Mouse (Mus musculus): ENCODE results near the gene Nppc. TPM values are rescaled to one million over a fixed set of nuclear protein-coding genes. Genes with fewer than 3 reads are reported as not detected.

The Nppc gene
- total and polyA plus RNA-seq, 3 experiments: not detected

DNA sequence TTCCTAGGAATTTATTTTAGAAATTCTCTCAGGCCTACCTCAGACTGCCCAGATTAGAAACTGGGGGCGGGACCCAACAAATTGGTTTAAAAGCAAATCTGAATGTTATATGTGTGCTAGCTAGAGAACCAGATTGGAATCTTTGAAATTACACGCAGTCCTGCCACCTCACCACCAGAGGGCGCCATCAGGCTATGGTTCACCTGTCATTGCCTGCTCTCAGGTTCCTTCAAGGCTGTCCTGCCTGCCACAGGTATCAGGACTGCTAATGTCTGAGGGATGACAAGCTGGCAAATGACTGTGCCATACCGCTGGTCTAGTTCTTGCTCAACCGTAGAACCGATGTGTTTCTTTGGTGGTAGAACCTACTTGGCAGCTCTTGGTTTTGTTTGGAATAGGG lies 20.1 kb downstream of the Nppc start (continued):
- TF ChIP-seq GABPA (IDR thresholded peaks at IDR 0.05; ENCODE audit: low read depth, low read length) (no peak), NELFE (IDR thresholded peaks at IDR 0.05; ENCODE audit: low read depth, low read length) (no peak), SMC3 (IDR thresholded peaks at IDR 0.05; ENCODE audit: low read depth, low read length) (peak; percentile 99), ZC3H11A (IDR thresholded peaks at IDR 0.05; ENCODE audit: low read depth, low read length) (peak; percentile 98), USF1 (IDR thresholded peaks at IDR 0.05; ENCODE audit: low read depth, low read length) (no peak), RAD21 (IDR thresholded peaks at IDR 0.05; ENCODE audit: low read depth, low read length) (peak; percentile 98), USF2 (IDR thresholded peaks at IDR 0.05; ENCODE audit: borderline replicate concordance in 1 of 2, insufficient read depth in 1 of 2, low read depth in 1 of 2, low read length in 2 of 2) (no peak), MYB (IDR thresholded peaks at IDR 0.05; ENCODE audit: low read depth, low read length) (no peak)

DNA sequence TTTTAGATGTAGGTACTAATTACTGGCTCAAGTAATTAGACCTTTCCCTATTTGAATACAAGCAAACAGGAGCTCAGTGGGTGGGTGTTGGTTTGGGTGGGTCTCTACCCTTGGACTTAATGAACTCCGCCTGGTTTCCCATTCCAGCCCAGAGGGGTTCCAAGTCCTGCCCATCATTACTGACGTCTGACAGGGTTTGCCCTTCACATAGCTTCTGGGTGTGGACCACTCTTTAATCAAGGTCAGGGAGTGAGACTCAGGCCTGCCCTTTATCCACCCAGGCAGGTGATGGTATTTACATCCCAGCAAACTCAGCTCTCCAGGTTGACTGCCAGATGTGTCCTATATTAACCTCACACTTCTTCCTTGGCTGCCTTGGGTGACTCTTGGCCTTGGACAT lies 22.9 kb downstream of the Nppc start:
- no peaks in the 10 kb centered on the region for H3K79me2 ChIP-seq (ENCODE audit: control insufficient read depth, insufficient read depth, low read length, poor library complexity)
- H3K4me3 ChIP-seq (ENCODE audit: control insufficient read depth in 1 of 2, insufficient read depth in 1 of 2, low read depth in 2 of 2, low read length in 2 of 2): no peak overlapping the region
- H3K9me3 ChIP-seq (replicated peaks; ENCODE audit: insufficient read depth, low read length): no peaks in the 10 kb centered on the region
- no peak overlapping the region for H3K27ac ChIP-seq (ENCODE audit: control insufficient read depth, low read depth, low read length)
- TF ChIP-seq JUND (IDR thresholded peaks at IDR 0.05; ENCODE audit: low read depth, low read length): no peak
- no peak for TF ChIP-seq MYC (IDR thresholded peaks at IDR 0.05; ENCODE audit: low read depth, low read length)
- TF ChIP-seq ETS1 (IDR thresholded peaks at IDR 0.05; ENCODE audit: low read depth, low read length): no peak
- no peak for TF ChIP-seq KAT2A (conservative IDR thresholded peaks at IDR 0.05; ENCODE audit: low read depth, low read length)
- no peak for TF ChIP-seq MAFK (IDR thresholded peaks at IDR 0.05; ENCODE audit: borderline replicate concordance, low read depth, low read length)
- no peak for TF ChIP-seq POLR2AphosphoS5 (IDR thresholded peaks at IDR 0.05; ENCODE audit: borderline replicate concordance, low read depth, low read length)
- no peak for TF ChIP-seq TAL1 (IDR thresholded peaks at IDR 0.05; ENCODE audit: low read length)
- TF ChIP-seq POLR2A (IDR thresholded peaks at IDR 0.05; ENCODE audit: control insufficient read depth in 1 of 2, insufficient read depth in 1 of 2, low read depth in 1 of 2, low read length in 2 of 2, poor library complexity in 1 of 2): no peak
- no peak for TF ChIP-seq CTCF (IDR thresholded peaks at IDR 0.05 in 2 of 3, conservative IDR thresholded peaks at IDR 0.05 in 1 of 3; ENCODE audit: control insufficient read depth in 1 of 3, insufficient read depth in 1 of 3, low read depth in 2 of 3, low read length in 3 of 3, poor library complexity in 1 of 3, severe bottlenecking in 1 of 3)
- no peak for TF ChIP-seq MEF2A (IDR thresholded peaks at IDR 0.05; ENCODE audit: extremely low read depth, insufficient replicate concordance, low read depth, low read length, poor library complexity, severe bottlenecking)
- no peak for TF ChIP-seq ZC3H11A (IDR thresholded peaks at IDR 0.05; ENCODE audit: low read depth, low read length)
- TF ChIP-seq TBP (IDR thresholded peaks at IDR 0.05; ENCODE audit: low read depth, low read length): no peak
- TF ChIP-seq NRF1 (IDR thresholded peaks at IDR 0.05; ENCODE audit: insufficient read depth, low read depth, low read length, poor library complexity, severe bottlenecking): no peak
- TF ChIP-seq ZNF384 (IDR thresholded peaks at IDR 0.05; ENCODE audit: low read depth, low read length): no peak
- no peak for TF ChIP-seq USF1 (IDR thresholded peaks at IDR 0.05; ENCODE audit: low read depth, low read length)
- no peak for TF ChIP-seq GATA1 (IDR thresholded peaks at IDR 0.05; ENCODE audit: low read depth, low read length)
- TF ChIP-seq MAZ (IDR thresholded peaks at IDR 0.05; ENCODE audit: low read depth, low read length): no peak
- no peak for TF ChIP-seq MYB (IDR thresholded peaks at IDR 0.05; ENCODE audit: low read depth, low read length)
- TF ChIP-seq HCFC1 (IDR thresholded peaks at IDR 0.05; ENCODE audit: low read depth, low read length): no peak
- H3K4me1 ChIP-seq (ENCODE audit: control insufficient read depth in 1 of 2, insufficient read depth in 2 of 2, low read length in 2 of 2): no peaks in the 10 kb centered on the region
- H3K36me3 ChIP-seq (ENCODE audit: control insufficient read depth in 1 of 2, insufficient read depth in 2 of 2, low read length in 2 of 2): no peaks in the 10 kb centered on the region
- DNase-seq (ENCODE audit: low read depth, low spot score): no peak
- peaks cover under 1 to 3% of the 10 kb centered on the region in 2 experiments; a peak in 3 of 4 replicates for H3K27me3 ChIP-seq (ENCODE audit: control insufficient read depth in 1 of 2, insufficient read depth in 2 of 2, low read length in 2 of 2)
- H3K9ac ChIP-seq (ENCODE audit: control insufficient read depth, low read depth, low read length, poor library complexity, severe bottlenecking): no peak overlapping the region
